Mouse (Mus musculus): Measurements from ENCODE around the gene Fam171a2.
"Not testable (repeated sequence)": the region's sequence is repeated elsewhere in the genome, so short reads cannot be mapped to it uniquely, and the experiment has no call there.

Fam171a2 gene

DNA sequence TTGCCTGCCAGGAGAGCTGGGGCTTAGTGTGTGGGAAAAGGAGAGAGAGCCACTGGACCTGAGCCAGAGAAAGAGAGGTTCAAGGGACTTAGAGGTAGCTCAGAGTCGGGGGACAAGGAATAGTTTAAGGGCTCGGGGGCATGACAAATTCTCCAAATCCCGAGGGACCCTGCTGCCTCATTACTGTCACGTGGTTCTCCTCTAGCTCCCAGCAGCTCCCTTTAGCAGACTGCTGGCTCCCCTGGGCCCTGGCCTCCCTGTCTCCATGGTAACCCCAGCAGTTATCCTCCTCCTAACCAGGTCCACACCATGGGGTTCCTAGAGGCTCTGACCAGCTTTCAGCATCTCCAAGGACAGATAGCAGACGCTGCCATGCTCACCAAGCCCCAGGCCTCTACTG, 52.2 kb downstream of the Fam171a2 start:
- DNase-seq (ENCODE audit: low spot score in 2 of 2), result peak in 1 of 2 experiments; percentile 14

DNA sequence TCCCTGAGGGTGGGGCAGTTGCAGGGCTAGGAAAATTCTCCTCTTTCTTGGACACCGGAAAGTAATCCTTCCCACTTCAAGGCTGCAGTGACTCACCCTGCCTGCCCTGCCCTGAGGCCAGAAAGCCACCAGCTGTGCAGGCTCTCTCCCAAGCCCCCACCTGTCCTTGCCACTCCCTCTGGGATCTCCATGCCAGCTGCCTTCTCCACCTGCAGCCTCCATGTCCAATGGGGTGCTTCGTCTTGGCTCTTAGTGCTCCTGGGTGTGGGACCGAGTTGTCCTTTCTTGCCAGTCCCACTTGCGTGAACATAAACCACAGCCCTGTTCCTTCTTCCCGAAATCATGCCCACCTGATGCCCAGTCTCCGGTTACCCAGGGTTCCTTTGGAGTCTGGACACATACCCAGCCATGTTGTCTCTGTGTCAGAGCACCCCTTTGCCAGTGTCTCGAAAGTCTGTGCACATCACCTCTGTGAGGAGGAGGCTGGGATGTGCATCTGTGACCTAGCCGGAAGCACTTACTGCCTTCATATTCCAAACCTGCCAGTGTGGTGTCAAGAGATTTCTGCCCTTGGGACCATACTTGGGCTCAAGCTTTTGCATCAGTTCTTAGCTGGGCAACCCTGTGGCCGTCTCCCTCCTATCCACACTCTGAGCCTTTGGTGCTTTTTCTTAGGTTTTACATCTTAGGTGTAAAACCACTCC, 52.9 kb downstream of the Fam171a2 start:
- DNase-seq (ENCODE audit: low spot score in 2 of 2), result peak in 1 of 2 experiments; percentile 7

DNA sequence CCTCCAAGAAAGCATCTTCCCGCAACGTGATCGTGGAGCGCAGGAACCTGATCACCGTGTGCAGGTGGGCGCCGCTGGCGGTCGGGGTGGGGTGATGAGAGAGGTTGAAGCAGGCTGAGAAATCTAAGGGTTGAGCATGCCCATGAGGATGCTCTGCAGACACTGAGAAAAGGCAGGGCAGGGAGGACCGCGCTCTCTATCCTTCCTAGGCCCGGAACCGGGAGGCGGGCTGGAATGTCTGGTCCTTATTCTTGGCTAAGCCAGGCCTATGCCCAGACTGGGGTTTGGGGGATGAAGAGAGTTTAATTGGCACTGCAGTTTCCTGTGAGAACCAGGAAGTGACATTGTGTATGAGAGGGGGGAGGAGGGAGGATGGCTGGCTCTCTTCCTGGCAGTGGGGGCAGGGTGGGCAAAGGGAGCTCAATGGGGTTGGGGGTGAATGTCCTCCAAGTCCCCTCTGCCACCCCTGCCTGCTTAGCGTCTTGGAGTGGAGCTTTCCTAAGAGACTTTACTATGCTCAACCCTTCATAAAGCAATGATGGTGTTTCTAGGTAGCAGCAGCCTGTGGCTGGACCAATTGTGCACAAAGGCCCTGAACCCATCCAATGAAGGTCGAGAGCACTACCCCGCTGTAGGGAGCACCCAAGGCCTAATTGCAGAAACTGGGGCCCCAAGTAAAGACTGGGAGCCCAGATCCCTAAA, 53.6 kb downstream of the Fam171a2 start:
- peak in 1 of 2 experiments; percentile 16 for DNase-seq (ENCODE audit: low spot score in 2 of 2)

DNA sequence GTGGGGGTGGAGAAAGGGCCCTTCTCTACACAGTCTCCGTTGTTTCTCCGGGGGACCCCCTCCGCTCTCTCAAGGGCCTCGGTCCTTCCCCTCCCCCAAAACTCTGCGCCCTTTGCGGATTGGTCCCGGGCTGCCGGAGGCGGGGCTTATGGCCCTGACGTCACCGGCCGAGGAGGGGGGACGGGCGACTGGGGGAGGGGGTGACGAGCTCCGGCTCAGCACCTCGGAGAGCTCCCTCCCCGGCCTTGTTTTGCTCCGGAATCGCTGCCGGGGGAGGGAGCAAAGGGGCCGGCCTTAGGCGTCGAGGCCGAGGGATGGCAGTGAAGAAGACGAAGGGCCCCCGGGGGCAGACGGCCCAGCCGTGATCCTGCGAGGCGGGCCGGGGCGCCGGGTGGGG, 54.2 kb downstream of the Fam171a2 start, which contains the start of gene Rundc3a:
TSS of gene Rundc3a (plus strand) at position 166 of the 397 bp plus-strand sequence.
- peak; percentile 82 to 93 for DNase-seq (ENCODE audit: low spot score in 2 of 2)

DNA sequence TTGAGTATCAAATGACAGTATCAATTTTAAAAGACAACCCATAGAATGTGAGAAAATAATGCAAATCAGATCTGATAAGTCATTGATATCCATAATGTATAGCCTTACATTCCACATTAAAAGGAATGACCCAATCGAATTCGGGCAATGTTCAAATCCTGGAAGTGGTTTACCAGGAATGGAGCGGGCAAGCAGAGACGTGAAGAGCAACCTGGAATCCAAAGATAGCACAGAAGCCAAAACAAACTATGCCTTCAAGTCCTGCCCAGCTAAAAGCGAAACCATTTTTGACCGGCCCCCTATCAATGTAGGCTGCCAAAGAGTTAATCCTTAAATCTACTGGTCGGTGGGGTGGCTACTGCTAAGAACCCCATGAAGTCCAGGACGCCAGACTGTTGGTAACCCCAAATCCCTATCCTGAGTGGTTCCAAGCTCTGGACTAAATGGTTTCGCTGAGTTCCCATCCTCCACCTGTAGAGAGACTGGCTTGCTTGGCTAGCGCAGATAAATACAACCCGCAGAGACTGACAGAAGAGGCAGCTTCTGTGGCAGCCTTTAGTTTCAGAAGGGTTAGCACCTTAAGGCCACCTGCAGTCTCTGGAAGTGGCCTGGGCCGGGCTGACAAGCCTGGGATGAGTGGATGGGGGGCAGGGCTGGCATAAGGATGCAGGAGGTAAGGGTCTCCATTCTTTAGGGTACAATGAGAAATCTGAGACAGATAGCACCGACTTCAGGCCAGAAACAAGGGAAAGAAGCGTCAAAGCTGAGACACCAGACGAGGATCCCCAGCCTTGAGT, 54.8 kb downstream of the Fam171a2 start:
- DNase-seq (ENCODE audit: low spot score in 2 of 2), result no peak

DNA sequence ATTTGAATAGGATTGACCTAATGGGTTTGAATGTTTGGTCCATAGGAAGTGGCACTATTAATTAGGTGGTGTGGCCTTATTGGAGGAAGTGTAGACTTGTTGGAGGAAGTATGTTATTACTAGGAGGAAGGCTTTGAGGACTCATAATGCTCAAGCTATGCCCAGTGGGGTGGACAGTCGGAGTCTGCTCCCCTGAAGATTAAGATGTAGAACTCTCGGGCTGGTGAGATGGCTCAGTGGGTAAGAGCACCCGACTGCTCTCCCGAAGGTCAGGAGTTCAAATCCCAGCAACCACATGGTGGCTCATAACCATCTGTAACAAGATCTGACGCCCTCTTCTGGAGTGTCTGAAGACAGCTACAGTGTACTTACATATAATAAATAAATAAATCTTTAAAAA, 58.0 kb downstream of the Fam171a2 start:
- not testable (repeated sequence) for DNase-seq (ENCODE audit: low spot score in 2 of 2)

All from frontal cortex, postnatal 25 days (tissue).